Mouse (Mus musculus) left cerebral cortex, postnatal 10 days (tissue): ENCODE measurements around the gene Lrmda. TPM values are rescaled to one million over a fixed set of nuclear protein-coding genes. Genes with fewer than 3 reads are reported as not detected.

Experiments used
- DNase-seq, 2 experiments: peaks; one replicate each; pipeline ENCODE4 v3.0.0; 2021 to 2022; ENCODE audit warnings: low spot score in 2 of 2, mixed read lengths in 1 of 2; ENCODE audit errors: extremely low spot score in 1 of 2
- intact Hi-C: fragments of 180-260 bp; cut with DNase I; formaldehyde crosslinking; loops from one replicate; pipeline ENCODE4 v1.15.1; 2025
- total RNA-seq, 2 experiments: library from RNA; stranded (reverse); gene quantifications; 2 replicates each; pipeline ENCODE4 v1.2.3; 2021

Gene Lrmda
- total RNA-seq, 2 experiments from 2014 or later: 1.1 TPM; not detected in 1

DNA sequence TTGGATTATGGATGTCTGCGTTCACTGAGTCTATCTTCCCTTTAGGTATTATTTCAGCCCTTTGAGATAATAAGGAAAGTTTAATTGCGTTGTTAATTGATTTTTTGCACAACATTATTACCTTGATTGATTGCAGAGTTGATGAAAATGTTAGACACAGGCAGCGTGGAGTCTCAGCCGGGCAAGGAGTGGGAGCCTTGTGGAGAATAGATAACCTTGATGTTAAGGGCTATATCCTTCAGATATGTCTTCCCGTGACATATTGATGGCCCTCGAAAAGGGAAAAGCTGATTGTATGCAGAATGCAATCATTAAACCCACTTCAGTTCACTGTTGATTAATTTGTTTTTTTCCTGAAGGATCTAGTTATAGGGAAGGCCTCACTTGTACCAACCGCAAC lies 1021.5 kb downstream of the Lrmda start:
- intact Hi-C loops: loop anchor here (10.0 kb wide), 3 partner anchors 226 to 484 kb away; no protein-coding TSS in a partner anchor
- DNase-seq: no peak

DNA sequence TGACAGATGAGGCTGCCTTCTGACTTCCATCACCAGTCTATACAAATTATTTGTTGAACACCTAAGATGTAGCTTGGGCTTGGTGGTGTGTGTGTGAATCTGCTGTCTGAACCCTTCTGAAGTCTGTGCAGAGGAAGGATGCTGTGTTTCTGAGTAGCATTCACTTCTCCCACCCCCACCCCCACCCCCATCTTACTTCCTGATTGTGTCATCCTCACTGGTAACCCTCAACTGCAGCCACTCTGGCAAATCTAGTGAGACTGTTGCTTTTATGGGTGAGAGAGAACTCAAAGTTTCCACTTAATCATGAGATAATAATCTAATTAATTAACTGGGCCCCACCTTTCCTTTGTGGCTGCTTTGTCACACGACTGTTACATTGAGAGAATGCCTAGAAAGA lies 1025.8 kb downstream of the Lrmda start:
- intact Hi-C loops: loop anchor here (5.0 to 10.0 kb wide), 4 partner anchors 231 to 1058 kb away; partner anchors contain the start of gene Zfp503
- DNase-seq: no peak

DNA sequence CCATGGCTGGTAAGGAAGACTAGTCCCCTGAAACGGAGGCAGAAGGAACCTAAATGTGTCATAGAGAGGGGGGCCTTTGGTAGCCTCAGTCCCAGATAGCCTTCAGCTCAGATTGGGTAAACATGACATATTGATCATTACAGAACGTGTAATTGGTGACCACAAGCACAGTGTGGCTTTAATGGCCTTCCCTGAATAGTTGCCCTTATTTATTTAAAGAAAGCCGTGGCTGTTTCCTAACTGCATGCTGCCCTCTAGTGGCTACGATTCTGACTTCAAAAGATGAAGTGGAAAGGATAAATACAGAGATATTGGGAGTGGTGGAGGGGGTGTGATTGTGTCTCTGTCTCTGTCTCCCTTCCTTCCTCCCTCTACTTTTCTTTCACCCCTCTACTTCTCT lies 1026.8 kb downstream of the Lrmda start:
- intact Hi-C loops: loop anchor here (5.0 to 10.0 kb wide), 4 partner anchors 232 to 1059 kb away; partner anchors contain the start of gene Zfp503
- DNase-seq: peak; percentile 72

GRCm38 (mm10) chr14:23051441-23051840 lies 1031.9 kb downstream of the Lrmda start:
- DNase-seq: no peak
- intact Hi-C loops: loop anchor here (10.0 kb wide), 1 partner anchor 343 kb away; no protein-coding TSS in a partner anchor

DNA sequence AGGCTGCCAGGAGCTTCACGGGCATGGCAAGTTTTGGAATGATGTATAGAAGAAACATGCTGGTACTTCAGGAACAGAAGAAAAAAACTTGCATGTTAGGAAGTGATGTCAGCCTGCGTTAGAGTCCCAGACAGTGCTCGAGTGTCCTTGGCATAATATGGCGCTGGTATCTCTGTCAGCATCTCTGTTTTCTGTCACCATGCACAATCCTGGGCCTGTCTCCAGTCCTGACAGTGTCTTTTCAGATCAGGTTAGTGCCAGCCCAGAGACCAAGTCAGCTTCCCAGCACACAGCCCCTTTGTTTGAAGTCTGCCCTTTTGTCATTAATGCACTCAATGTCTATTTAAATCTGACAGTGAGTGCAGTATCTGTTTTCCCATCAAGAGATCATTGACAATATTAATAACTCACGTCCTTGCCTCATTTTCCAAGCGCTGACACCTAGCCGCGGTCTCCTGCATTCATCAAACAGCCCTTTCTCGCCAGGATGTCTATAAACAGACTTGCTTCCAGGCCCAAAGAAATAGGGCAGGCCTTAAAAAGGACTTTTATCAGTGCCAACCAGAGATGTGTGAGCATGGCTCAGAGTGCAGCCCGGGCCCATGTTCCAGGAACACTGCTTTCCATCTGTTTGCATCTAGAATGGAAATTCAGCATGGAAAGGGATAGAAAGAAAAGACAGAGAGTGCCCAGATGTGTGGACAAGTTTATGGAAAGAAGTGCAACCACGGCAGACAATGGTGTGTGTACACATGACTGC lies 1033.5 kb downstream of the Lrmda start:
- intact Hi-C loops: loop anchor here (10.0 kb wide), 1 partner anchor 342 kb away; no protein-coding TSS in a partner anchor
- DNase-seq: peak in 1 of 2 experiments; percentile 19

DNA sequence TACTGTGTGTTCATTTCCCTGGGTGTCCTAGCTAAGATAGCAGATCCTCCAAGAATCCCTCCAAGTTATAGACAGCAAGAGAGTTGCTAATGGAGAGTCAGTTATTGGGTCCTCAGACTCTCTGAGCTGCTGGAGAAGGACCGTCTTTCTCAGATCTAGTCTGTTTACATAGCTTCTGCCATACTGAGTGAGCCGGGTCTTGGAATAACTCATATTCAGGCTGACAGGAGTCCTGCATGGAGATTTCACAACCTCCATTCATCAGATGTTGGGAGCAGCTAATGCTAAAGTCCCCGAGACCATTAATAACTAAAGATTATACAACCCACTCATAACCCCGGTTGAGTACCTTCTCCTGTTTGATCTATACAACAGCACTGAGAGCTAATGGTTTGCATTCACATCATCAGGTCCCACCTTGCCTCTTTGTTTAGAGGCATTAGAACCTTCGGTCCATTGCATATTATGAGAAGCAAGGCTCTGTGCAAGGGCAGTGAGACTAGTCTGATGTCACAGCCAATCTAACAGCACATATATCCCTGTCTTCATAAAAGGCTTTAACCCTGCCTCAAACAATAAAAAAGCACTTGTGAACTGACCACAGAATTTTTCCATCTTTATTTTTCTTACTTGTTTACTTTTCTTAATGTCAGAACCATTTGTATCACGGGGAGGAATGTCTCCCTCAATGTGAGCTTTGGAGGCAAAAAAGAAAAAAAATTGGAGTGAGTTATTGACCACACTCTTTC lies 1037.9 kb downstream of the Lrmda start:
- no peak for DNase-seq
- intact Hi-C loops: loop anchor here (10.0 kb wide), 1 partner anchor 337 kb away; no protein-coding TSS in a partner anchor

DNA sequence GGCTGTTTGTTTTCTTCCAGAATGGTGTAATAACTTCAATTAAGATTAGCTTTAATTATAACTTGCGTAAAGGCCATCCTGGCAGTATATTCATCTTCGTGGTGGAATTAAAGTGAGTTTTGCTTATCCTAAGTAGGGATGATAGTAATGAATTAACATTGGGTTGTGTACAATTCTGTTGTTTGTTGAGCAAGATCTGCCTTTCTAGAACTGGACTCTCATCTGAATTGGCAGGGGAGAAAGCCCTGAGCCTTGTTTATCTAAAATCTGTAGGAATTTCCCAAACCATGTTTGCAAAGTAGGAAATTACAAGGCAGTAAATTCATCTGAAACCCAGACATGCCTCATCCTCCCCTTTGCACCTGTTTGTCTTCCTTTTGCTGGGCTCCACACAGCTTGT lies 1038.5 kb downstream of the Lrmda start:
- intact Hi-C loops: loop anchor here (10.0 kb wide), 1 partner anchor 337 kb away; no protein-coding TSS in a partner anchor
- DNase-seq: no peak

- DNase-seq: no peak
- intact Hi-C loops: no loop called here
Measured at GRCm38 (mm10) chr14:23078719-23079118, 1059.2 kb downstream of the Lrmda start.

- intact Hi-C loops: no loop called here
- no peak for DNase-seq
Measured at GRCm38 (mm10) chr14:23084241-23084773, 1064.8 kb downstream of the Lrmda start.

DNA sequence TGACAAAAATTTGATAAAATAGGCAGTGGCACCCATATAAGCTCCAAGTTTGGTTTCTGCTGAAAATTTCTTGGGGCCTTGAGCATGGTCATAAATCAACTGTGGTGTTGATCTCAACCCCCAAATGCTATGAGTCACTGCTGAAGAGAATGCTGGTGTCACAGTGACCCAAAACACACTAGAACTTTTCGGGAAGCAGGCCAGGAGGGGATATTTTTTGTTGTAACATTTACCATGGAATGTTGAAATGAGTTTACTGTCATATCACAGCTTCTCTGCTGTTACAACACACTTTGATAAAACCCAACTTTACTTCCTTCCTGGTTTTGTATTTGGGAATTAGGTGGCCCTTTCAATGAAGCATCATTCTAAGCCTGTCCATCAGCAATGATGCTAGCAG lies 1065.3 kb downstream of the Lrmda start:
- no peak for DNase-seq
- intact Hi-C loops: no loop called here

DNA sequence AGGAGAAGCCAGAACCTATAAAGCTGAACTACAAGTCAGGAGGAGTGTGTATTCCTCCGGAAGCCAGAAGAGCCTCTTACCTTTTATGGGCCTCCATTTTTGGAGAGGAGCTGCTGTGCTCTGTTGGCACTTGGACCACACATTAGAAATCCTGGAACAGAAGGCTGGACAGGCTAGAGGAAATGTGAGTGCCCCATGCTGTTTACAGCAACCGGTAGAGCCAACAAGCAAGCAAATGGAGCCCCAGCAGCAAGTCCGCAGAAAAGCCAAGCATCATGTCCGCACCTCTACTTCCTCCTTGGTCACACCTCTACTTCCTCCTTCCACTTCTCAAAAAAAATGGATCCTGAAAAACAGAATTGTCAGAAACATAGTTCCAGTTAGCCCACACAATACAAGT lies 1073.8 kb downstream of the Lrmda start:
- intact Hi-C loops: no loop called here
- no peak for DNase-seq

DNA sequence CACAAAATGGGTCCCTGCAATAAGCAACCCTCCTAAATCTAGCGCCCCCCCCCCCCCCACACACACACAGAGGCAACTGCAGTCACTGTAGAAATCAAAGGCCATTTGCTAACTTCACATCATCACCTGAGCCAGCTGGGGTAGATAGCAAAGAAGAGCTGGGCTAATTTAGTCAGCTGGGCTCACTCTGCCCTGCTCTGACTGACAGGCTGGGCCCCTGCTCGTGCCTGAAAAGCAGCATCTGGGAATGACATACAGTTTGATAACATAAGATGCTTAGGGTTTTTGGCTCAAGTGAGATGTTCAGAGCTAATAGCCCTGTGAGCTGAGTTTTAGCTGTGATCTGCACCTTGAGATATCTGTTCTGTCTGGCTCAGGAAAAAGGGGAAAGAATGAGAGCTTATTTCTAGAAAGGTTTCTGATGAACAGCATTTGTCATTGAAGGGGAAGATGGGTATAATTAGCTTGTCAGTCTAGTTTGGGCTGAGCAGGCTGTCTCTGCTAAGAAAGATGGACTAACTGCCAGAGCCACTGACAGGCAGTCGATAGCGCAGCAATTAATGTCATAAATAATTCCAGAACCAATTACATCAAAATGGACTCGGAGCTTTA lies 1075.1 kb downstream of the Lrmda start:
- no peak for DNase-seq
- intact Hi-C loops: no loop called here

DNA sequence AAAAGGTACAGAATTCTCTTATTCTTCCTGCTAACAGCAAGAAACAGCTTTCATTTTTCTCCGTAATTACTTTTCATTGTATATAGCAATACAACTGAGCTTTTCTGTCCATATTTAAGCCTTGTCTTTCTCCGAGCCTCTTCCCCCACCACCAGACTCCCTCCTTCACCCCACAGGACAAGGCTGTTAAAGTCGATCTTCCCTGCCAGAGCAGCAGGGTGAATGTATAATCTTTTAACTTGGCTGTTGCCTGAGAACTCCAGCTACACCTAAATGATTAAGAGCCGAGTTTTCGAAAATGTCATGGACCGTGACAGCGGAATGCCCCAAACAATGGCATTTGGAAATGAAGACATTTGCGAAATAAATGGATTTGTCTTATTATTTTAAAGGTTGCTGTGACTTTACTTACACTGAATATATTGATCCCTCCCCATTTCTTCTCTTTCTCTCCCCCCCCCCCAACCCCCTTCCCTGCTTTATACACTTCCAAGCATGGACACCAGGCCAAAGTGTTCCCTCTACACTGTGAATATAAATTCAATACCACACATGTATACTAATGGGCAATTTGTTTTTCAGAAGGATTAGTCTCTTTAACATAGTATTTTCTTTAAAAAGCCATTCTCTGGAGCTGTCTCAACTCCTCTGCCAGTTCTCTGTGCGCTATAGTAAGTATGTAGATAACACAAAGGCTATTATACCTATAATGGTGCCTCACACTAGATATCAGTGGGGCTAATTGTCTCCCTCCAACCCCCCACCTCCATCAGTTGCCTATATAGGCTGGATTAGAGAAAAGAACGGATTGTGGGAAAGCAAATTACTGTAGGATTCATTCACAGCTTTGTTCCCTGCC lies 1075.9 kb downstream of the Lrmda start:
- intact Hi-C loops: no loop called here
- no peak for DNase-seq

DNA sequence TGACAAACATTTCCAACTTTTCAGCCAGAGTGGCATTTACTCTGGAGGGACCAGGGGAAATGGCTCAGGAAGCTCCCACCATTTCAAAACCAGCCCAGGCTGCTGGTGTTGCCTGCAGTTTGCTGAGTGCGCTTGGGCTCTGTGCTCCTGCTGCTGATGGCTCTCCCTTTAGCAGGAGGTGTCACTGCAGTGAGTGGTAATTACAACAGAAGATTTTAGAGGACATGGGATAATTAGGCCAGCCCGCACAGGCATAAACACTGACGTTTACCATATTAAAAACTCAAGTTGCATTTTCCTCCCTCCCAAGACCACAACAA lies 1076.5 kb downstream of the Lrmda start:
- intact Hi-C loops: no loop called here
- DNase-seq: no peak

DNA sequence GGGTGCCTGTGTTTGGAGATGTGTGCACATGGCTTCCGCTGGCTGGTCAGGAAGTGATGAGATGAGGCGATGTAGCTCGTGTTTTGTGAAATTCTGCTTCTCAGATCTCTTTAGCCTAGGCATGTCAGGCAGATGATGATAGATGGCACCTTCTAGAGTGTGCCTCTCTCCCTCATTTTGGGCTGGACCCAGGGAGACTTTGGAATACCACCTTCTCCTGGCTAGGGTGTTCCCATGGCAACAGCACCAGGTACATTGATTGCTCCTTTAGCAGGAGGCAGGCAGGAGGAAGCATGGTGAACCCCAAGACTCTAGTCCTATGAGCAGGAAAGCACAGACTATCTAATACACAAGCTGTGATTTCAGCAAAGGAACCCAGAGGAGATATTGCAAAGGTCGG lies 1076.9 kb downstream of the Lrmda start:
- intact Hi-C loops: no loop called here

More for the DNA sequence above, 1076.9 kb downstream of the Lrmda start:
- no peak for DNase-seq
